ENCODE assay signal across 8 mouse cellular contexts in the genomic region with DNA sequence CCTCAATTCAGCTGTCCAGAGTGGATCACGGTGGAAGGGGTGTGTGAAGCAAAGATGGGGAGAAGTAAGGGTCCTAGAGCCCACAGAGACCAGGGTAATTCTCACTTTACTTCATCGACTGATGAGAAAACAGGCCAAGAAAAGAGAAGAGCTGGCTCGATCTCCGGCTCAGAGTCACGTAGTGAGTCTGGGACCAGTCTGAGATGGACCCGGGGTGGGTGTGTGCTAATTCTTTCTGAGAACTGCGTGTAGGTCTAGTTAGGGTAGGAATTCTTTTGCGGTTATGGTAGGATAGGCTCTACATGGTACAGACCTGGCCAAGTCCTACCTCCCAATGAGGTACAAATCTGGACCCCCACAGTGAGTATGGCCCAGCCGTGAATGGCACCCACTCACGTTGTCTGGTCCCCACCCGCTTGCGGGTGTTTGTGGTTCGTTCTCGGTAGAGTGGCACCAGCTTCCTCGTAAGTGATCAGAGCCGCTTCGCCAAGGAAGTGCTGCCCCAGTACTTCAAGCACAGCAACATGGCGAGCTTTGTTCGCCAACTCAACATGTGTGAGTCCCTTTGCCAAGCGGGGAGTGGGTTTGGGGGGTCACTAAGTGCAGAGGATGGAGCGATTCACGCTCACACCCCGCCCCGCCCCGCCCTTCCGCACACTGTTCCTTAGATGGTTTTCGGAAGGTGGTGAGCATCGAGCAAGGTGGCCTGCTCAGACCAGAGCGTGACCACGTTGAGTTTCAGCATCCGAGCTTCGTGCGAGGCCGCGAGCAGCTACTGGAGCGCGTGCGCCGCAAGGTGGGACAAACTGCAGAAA. TPM values are rescaled to one million over a fixed set of nuclear protein-coding genes. Genes with fewer than 3 reads are reported as not detected.
A peak's percentile ranks its signal among the peaks of the same experiment; 100 is the strongest.
DNase-seq lines count a peak whose midpoint lies in the region; ATAC-seq and TF ChIP-seq lines count a peak whose summit lies in the region.

No protein-coding gene starts in this region.

- 4% methylated on average over 39 of the region's 39 CpGs for WGBS in liver, embryonic 12.5 days (ENCODE audit: insufficient replicate concordance)
- 13% methylated on average over 39 of the region's 39 CpGs for whole genome bisulfite sequencing in stomach, postnatal 0 days

- H3K4me1 ChIP-seq in testis, adult 2 months (ENCODE audit: control insufficient read depth, insufficient read depth, low read length): peaks cover 27% of the 10 kb centered on the region
- H3K4me1 ChIP-seq in liver, embryonic 12.5 days: peaks cover 34% of the 10 kb centered on the region
- 0 out of 2 replicates have a peak, but pooled peaks cover 5% of the 10 kb centered on the region for H3K4me1 ChIP-seq in stomach, postnatal 0 days (replicated peaks; ENCODE audit: control insufficient read depth, insufficient read depth)

- H3K4me3 ChIP-seq in testis, adult 2 months (ENCODE audit: control insufficient read depth, low read depth, low read length): peak overlapping the region; percentile 10
- H3K4me3 ChIP-seq in liver, embryonic 12.5 days: peak overlapping the region; percentile 47
- peak overlapping the region; percentile 40 for H3K4me3 ChIP-seq in stomach, postnatal 0 days (ENCODE audit: low read depth, low read length)

- H3K27me3 ChIP-seq in testis, adult 2 months (ENCODE audit: control insufficient read depth, insufficient read depth, low read length): no peaks in the 10 kb centered on the region
- peaks cover 99% of the 10 kb centered on the region for H3K27me3 ChIP-seq in liver, embryonic 12.5 days (replicated peaks)
- peaks cover 4% of the 10 kb centered on the region; the same call in 1 of the 2 replicates for H3K27me3 ChIP-seq in stomach, postnatal 0 days (ENCODE audit: control insufficient read depth, insufficient read depth, low read length)

- peak overlapping the region; percentile 68 for H3K4me2 ChIP-seq in liver, embryonic 12.5 days
- H3K4me2 ChIP-seq in stomach, postnatal 0 days (replicated peaks; ENCODE audit: low read depth): peak overlapping the region; percentile 73

- DNase-seq in embryo, embryonic 10.5 days (ENCODE audit: low spot score): peak; percentile 29
- no peak for DNase-seq in embryo, embryonic 11 days
- DNase-seq in testis, postnatal 10 days (ENCODE audit: low spot score): no peak
- DNase-seq in stomach, postnatal 0 days (ENCODE audit: low spot score): peak; percentile 40
- DNase-seq in thymus, adult 18-20 months: no peak
- no peak for DNase-seq in layer of hippocampus, postnatal 25 days (ENCODE audit: extremely low spot score in 1 of 2, low spot score in 1 of 2)

- TF ChIP-seq POLR2A in testis, adult 2 months (IDR thresholded peaks at IDR 0.05; ENCODE audit: control insufficient read depth, low read depth, low read length): no peak

- H3K9me3 ChIP-seq in liver, embryonic 12.5 days (replicated peaks): 0 out of 2 replicates have a peak, but pooled peaks cover 3% of the 10 kb centered on the region
- no peaks in the 10 kb centered on the region for H3K9me3 ChIP-seq in stomach, postnatal 0 days (ENCODE audit: control insufficient read depth, low read length)

- TF ChIP-seq EP300 in stomach, postnatal 0 days (optimal IDR thresholded peaks at IDR 0.05): no peak

- H3K9ac ChIP-seq in liver, embryonic 12.5 days: no peak overlapping the region
- no peak overlapping the region for H3K9ac ChIP-seq in stomach, postnatal 0 days (ENCODE audit: low read length)

- no peak for TF ChIP-seq CTCF in testis, adult 2 months (IDR thresholded peaks at IDR 0.05; ENCODE audit: control insufficient read depth, insufficient read depth, insufficient replicate concordance, low read depth, low read length)
- no peak for TF ChIP-seq CTCF in stomach, postnatal 0 days (IDR thresholded peaks at IDR 0.05; ENCODE audit: low read depth)

- no peaks in the 10 kb centered on the region for H3K36me3 ChIP-seq in testis, adult 2 months (ENCODE audit: control insufficient read depth, insufficient read depth, low read length)
- H3K36me3 ChIP-seq in liver, embryonic 12.5 days: no peaks in the 10 kb centered on the region
- no peaks in the 10 kb centered on the region; the same call in 1 of the 2 replicates for H3K36me3 ChIP-seq in stomach, postnatal 0 days (ENCODE audit: control insufficient read depth, insufficient read depth, low read length)

- ATAC-seq in liver, embryonic 12.5 days: no peak
- 0 out of 2 replicates have a peak, but pooled peaks have one; percentile 1 for ATAC-seq in stomach, postnatal 0 days (ENCODE audit: low FRiP score, low TSS enrichment)

- H3K27ac ChIP-seq in testis, adult 2 months (ENCODE audit: control insufficient read depth, insufficient read depth, low read depth, low read length): no peak overlapping the region
- no peak overlapping the region for H3K27ac ChIP-seq in liver, embryonic 12.5 days
- H3K27ac ChIP-seq in stomach, postnatal 0 days (replicated peaks): no peak overlapping the region

RNA-seq across cellular contexts. Expression of a gene that starts 0.7 kb away (rescaled TPM):
- polyA plus RNA-seq in testis, adult 2 months (2012; rRNA removed): 0.09 and 0.20 TPM in 2 replicates
- not detected in 2 replicates for polyA plus RNA-seq in liver, embryonic 12.5 days (2016; fragmentation: Nextera tagmentation; extraction: Ambion mirVana)
- 0.23 and 0.34 TPM in 2 replicates for polyA plus RNA-seq in stomach, postnatal 0 days (2015; fragmentation: Nextera tagmentation; extraction: Ambion mirVana)
- 1 to 10 TPM; 4.1 to 5.0 TPM for total RNA-seq in layer of hippocampus, postnatal 25 days (2021)

RNA-seq across cellular contexts. Expression of a gene that starts 5.6 kb away (rescaled TPM):
- 0.09 and 0.11 TPM in 2 replicates for polyA plus RNA-seq in testis, adult 2 months (2012; rRNA removed)
- polyA plus RNA-seq in liver, embryonic 12.5 days (2016; fragmentation: Nextera tagmentation; extraction: Ambion mirVana): 0.12 and 0.18 TPM in 2 replicates
- 1.2 and 1.4 TPM in 2 replicates for polyA plus RNA-seq in stomach, postnatal 0 days (2015; fragmentation: Nextera tagmentation; extraction: Ambion mirVana)
- total RNA-seq in layer of hippocampus, postnatal 25 days (2021): 1 to 10 TPM; 6.8 to 7.8 TPM

RNA-seq across cellular contexts. Expression of a gene that starts 5.9 kb away (rescaled TPM):
- polyA plus RNA-seq in testis, adult 2 months (2012; rRNA removed): 0.51 and 0.55 TPM in 2 replicates
- polyA plus RNA-seq in liver, embryonic 12.5 days (2016; fragmentation: Nextera tagmentation; extraction: Ambion mirVana): 1.2 and 1.5 TPM in 2 replicates
- 3.5 and 3.7 TPM in 2 replicates for polyA plus RNA-seq in stomach, postnatal 0 days (2015; fragmentation: Nextera tagmentation; extraction: Ambion mirVana)
- total RNA-seq in layer of hippocampus, postnatal 25 days (2021): under 1 TPM; 0.69 to 0.94 TPM

RNA-seq across cellular contexts. Expression of a gene that starts 5.9 kb away (rescaled TPM):
- 2.4 TPM in 2 replicates for polyA plus RNA-seq in testis, adult 2 months (2012; rRNA removed)
- 17.7 and 18.3 TPM in 2 replicates for polyA plus RNA-seq in liver, embryonic 12.5 days (2016; fragmentation: Nextera tagmentation; extraction: Ambion mirVana)
- polyA plus RNA-seq in stomach, postnatal 0 days (2015; fragmentation: Nextera tagmentation; extraction: Ambion mirVana): 28.6 and 30.5 TPM in 2 replicates
- 10 to 100 TPM in 1 of 2 experiments, 1 to 10 TPM in 1; 4.6 to 10.9 TPM for total RNA-seq in layer of hippocampus, postnatal 25 days (2021)

RNA-seq across cellular contexts. Expression of a gene that starts 15.4 kb away (rescaled TPM):
- 6.8 and 7.0 TPM in 2 replicates for polyA plus RNA-seq in testis, adult 2 months (2012; rRNA removed)
- polyA plus RNA-seq in liver, embryonic 12.5 days (2016; fragmentation: Nextera tagmentation; extraction: Ambion mirVana): 3.5 and 3.6 TPM in 2 replicates
- polyA plus RNA-seq in stomach, postnatal 0 days (2015; fragmentation: Nextera tagmentation; extraction: Ambion mirVana): 14.7 and 15.4 TPM in 2 replicates
- total RNA-seq in layer of hippocampus, postnatal 25 days (2021): 1 to 10 TPM; 4.0 to 4.4 TPM

Comparison
In these comparisons a context has a peak if more than half of its experiments do, and no peak if none do; other contexts are left out.
1. DNase-seq: peak in embryo, embryonic 10.5 days (single experiment) and stomach, postnatal 0 days (single experiment); none in embryo, embryonic 11 days (single experiment), testis, postnatal 10 days (single experiment), thymus, adult 18-20 months (0 of 2) and layer of hippocampus, postnatal 25 days (0 of 2).
2. Peak in every context shown above with its lines, with median percentiles within 50 percentile points of each other: H3K4me3 ChIP-seq.